Mouse (Mus musculus) retina, embryonic 14.5 days (tissue): Measurements from ENCODE around the gene Prkag1.
"Not testable (repeated sequence)": the region's sequence is repeated elsewhere in the genome, so short reads cannot be mapped to it uniquely, and the experiment has no call there.

Experiments used
- DNase-seq: peaks from one replicate; pipeline ENCODE4 v3.0.0-alpha.2; 2015; ENCODE audit warnings: low spot score

The Prkag1 gene

GRCm38 (mm10) chr15:98823434-98823833 is 7.9 kb downstream of the Prkag1 start:
- DNase-seq = no peak

DNA sequence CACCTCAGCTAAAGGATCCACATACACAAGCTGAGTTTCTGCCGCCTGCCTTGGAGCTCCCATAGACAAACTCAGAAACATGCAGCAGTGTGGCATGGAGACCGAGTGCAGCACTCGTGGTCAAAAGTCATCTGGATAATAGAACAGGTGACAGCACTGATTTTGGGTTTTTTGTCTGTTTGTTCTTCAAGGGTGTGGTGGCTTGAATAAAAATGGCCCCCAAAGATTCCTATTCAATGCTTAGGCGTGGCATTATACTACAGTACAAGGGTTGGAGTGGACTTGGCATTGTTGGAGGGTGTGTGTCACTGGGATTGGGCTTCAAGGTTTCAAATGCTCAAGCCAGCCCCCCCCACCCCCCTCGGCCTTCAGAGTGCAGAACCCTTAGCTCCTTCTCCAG is 9.2 kb downstream of the Prkag1 start:
- no peak for DNase-seq

DNA sequence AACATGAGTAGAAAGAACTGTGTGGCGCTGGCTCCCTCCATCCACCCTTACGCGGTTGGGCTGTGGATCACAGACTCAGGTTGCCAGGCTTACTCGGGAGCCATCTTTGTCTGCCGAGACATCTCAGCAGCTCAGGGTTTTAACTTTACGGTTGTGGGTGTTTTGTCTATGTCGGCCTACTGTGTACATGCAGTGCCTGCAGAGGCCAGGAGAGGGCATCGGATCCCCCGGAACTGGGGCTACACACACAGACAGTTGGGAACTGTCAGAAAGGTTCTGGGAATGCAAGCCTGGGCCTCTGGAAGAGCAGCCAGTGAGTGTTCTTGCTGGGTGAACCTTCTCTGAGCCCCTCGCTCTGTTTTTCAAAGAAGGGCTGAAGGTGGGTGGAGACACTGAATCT is 9.9 kb downstream of the Prkag1 start:
- DNase-seq = no peak

- no peak for DNase-seq
Measured at GRCm38 (mm10) chr15:98820937-98821336, 10.4 kb downstream of the Prkag1 start.

DNA sequence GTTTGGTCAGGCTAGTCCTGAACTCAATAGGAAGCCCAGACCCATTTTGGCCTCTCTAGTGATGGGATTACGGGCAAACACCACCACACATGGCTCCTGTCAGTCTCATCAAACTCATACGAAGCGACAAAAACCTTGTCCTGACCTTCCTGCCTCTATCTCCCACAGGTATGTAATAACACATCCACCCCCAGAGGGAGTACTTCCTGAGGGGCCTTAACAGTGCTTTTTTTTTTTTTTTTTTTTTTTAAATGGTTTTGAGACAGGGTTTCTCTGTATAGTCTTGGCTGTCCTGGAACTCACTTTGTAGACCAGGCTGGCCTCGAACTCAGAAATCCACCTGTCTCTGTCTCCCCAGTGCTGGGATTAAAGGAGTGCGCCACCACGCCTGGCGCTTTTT is 13.2 kb downstream of the Prkag1 start:
- no peak for DNase-seq

GRCm38 (mm10) chr15:98812741-98813424 is 18.4 kb downstream of the Prkag1 start:
- DNase-seq = no peak

DNA sequence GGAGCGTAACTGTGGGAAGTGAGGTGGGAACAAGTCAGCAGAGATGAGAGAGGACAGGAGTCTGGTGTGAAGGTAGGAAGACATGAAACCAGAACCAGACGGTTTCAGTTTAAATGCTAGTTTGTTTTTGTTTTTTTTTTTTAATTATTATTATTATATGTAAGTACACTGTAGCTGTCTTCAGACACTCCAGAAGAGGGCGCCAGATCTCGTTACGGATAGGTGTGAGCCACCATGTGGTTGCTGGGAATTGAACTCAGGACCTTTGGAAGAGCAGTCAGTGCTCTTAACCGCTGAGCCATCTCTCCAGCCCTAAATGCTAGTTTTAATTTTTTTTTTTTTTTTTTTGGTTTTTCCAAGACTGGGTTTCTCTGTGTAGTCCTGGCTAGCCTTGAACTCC is 21.1 kb downstream of the Prkag1 start:
- not testable (repeated sequence) for DNase-seq

DNA sequence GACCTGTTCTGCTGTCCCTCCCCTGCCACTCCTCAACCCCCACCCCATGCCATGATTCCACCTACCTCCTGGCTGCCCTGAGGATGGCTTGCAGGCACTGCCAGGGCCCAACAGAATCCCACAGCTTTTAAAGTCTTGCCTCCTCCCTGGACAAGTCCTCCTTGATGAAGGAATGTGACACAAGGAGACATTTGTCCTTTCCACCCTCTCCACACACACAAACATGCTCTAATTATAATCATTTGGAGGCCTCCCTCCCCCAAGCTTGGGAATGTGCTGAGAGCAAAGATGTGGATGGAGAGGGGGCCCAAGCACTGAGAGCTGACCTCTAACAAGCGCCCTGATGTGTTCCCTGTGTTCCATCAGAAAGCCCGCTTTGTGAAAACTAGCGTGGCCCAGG is 21.9 kb downstream of the Prkag1 start, which contains the start of gene Ddn:
Gene Ddn, minus strand, starts transcription at position 101 of the 400 bp plus-strand sequence.
- DNase-seq = no peak

- no peak for DNase-seq
Measured at GRCm38 (mm10) chr15:98808651-98809134, 22.6 kb downstream of the Prkag1 start.

GRCm38 (mm10) chr15:98807895-98808650 is 23.2 kb downstream of the Prkag1 start:
- DNase-seq = no peak

DNA sequence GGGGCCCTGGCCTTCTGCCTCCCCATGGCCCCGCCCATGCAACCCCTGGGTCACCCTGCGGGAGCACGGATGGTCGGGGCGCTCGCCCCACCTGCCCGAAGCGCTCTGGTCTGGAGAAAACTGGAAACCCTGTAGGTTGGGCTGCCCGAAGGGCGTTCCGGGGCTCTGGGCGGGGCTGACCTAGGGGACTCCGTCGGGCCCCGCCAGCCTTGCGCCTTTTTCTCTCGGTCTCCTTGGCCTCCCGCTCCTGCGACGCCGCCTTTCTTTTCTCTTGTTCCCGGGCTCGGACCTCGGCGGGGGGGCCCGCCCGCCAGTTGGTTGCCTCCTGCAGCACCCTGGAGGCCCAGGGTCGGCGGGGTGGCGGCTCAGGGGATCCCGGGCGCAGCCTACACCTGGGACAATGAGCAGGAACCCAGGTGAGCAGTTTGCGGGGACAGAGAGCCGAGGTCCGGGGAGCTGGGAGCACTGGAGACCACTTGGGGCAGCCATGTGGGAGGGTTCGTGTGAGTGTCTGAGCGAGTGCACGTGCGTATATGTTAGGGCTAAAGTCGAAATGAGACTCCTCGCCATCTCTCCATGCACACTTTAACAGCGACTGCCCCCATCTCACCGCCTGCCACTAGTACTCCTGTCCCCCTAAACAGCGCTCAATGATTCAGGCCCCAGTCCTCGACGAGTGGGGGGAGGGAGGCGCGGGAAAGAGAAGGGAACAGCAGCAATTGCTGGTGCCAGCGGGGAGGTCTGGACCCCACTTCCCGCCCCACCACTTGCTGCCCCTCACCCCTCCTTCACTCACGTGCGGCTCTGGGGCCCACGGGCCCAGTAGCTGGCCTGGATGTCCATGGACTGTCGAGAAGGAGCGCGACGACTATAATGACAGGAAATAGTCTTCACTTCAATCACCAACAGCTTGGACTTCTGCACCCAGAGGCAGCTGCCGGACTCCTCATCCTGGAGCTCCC is 24.2 kb downstream of the Prkag1 start:
- no peak for DNase-seq

GRCm38 (mm10) chr15:98806071-98806808 is 25.1 kb downstream of the Prkag1 start:
- no peak for DNase-seq

GRCm38 (mm10) chr15:98805324-98806040 is 25.8 kb downstream of the Prkag1 start:
- peak; percentile 84 for DNase-seq

GRCm38 (mm10) chr15:98804054-98804453 is 27.3 kb downstream of the Prkag1 start:
- DNase-seq = peak; percentile 92

DNA sequence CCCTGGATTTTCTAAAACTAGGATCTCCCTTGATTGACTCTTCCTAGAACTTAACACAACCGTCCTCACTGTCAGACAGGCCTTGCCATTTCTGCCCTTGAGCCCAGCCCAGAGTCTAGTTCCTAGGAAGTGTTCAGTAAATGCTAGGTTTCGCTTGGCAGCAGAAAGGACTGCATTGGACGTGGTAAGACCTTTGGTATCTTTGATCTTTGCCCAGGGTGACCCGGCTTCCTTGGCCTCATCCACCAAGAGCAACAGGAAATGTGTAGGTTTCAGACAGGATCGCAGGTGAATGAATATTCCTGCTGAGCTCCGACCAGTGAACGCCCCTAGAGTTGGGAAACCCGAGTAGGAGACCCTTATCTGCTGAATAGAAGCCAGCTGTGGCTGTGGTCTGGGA is 28.4 kb downstream of the Prkag1 start:
- DNase-seq = no peak

DNA sequence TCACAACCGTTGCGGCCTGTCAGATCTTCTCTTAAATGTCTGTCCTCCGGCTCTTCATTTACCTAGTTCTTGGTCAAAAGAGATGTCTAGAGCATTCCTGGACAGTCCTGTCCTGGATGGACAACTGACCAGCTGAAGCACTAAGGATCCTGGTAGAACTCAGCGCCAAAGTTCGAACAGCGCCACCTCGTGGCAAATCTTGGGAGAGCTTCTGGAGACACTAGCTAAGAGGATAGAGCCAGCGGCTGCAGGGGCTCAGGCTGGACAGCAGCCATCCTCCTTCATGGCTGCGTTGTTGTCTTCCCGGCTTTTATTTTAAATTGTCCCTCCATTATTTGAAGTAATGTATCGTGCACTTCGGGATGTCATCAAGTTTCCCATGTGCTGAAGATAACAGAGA is 31.9 kb downstream of the Prkag1 start:
- DNase-seq = peak; percentile 97

GRCm38 (mm10) chr15:98798903-98799302 is 32.4 kb downstream of the Prkag1 start:
- DNase-seq = no peak

- peak; percentile 80 for DNase-seq
Measured at GRCm38 (mm10) chr15:98797835-98798492, 33.4 kb downstream of the Prkag1 start.

- DNase-seq = no peak
Measured at GRCm38 (mm10) chr15:98796803-98797595, 34.3 kb downstream of the Prkag1 start.
